Mouse (Mus musculus) small intestine, adult 2 months (tissue): ENCODE results near the gene Wrb.

Source experiments
- CTCF ChIP-seq: fragments of 200-500 bp; IDR thresholded peaks from 2 replicates; pipeline ENCODE4 v1.5.1; 2012; ENCODE audit warnings: low read depth, mild to moderate bottlenecking, control low read depth, inconsistent platforms, low read length, moderate library complexity, mixed read lengths; ENCODE audit not compliant: insufficient replicate concordance, insufficient read length; ENCODE audit errors: extremely low read depth
- POLR2A ChIP-seq: fragments of 200-500 bp; IDR thresholded peaks from 2 replicates; pipeline ENCODE4 v1.6.1; 2012; ENCODE audit warnings: low read depth, mild to moderate bottlenecking, control low read depth, inconsistent platforms, low read length, moderate library complexity

DNA sequence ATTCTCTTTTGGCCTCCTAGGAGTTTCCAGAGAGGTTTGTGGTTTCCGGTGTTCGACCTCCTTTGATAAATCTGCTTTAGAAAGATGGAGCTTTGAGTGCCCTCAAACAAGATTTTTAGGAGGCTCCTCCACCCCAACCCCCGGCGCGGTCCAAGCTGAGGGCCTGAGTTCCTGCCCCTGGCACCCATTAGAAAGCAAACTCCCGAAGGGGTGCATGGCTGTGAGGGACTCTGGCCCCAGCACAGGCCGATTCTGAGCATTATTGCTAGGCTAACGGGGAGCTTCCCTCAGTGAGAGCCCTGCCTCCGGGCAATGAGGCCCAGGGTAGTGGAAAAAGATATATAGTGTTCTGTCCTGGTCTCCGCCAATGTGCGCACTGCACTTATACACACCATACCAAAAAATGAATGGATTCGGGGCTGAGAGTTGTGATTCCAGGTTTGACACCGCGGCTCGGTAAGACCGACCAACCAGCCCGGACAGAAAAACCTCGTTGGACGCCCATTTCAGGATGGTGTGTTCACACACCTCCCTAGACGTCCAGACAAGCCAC lies 14.7 kb downstream of the Wrb start:
- no peak for TF ChIP-seq CTCF
- TF ChIP-seq POLR2A: no peak
